Mouse (Mus musculus) C2C12 (cell line): Measurements from ENCODE around the gene Ceacam10.

Source experiments
- CTCF ChIP-seq: IDR thresholded peaks from one replicate; pipeline ENCODE4 v1.5.1; 2011; ENCODE audit not compliant: control insufficient read depth, insufficient read depth, insufficient read length
- FOSL1 ChIP-seq: IDR thresholded peaks from one replicate; pipeline ENCODE4 v1.8.0; 2011; ENCODE audit warnings: mild to moderate bottlenecking, low read length; ENCODE audit not compliant: poor library complexity, insufficient read depth, severe bottlenecking
- MAX ChIP-seq: IDR thresholded peaks from one replicate; pipeline ENCODE4 v1.6.1; 2011; ENCODE audit warnings: mild to moderate bottlenecking, control low read depth
- USF1 ChIP-seq: IDR thresholded peaks from one replicate; pipeline ENCODE4 v1.6.1; 2011; ENCODE audit warnings: low read depth, mild to moderate bottlenecking, control low read depth, moderate library complexity

GRCm38 (mm10) chr7:24750695-24751094 is 26.3 kb upstream of the Ceacam10 start:
- TF ChIP-seq CTCF (no peak), USF1 (no peak), FOSL1 (no peak), MAX (no peak)
